Mouse (Mus musculus): Measurements from ENCODE around the gene Tle3. TPM values are rescaled to one million over a fixed set of nuclear protein-coding genes. Genes with fewer than 3 reads are reported as not detected.

Gene Tle3
- total RNA-seq, 1 experiment: 57.0 TPM

DNA sequence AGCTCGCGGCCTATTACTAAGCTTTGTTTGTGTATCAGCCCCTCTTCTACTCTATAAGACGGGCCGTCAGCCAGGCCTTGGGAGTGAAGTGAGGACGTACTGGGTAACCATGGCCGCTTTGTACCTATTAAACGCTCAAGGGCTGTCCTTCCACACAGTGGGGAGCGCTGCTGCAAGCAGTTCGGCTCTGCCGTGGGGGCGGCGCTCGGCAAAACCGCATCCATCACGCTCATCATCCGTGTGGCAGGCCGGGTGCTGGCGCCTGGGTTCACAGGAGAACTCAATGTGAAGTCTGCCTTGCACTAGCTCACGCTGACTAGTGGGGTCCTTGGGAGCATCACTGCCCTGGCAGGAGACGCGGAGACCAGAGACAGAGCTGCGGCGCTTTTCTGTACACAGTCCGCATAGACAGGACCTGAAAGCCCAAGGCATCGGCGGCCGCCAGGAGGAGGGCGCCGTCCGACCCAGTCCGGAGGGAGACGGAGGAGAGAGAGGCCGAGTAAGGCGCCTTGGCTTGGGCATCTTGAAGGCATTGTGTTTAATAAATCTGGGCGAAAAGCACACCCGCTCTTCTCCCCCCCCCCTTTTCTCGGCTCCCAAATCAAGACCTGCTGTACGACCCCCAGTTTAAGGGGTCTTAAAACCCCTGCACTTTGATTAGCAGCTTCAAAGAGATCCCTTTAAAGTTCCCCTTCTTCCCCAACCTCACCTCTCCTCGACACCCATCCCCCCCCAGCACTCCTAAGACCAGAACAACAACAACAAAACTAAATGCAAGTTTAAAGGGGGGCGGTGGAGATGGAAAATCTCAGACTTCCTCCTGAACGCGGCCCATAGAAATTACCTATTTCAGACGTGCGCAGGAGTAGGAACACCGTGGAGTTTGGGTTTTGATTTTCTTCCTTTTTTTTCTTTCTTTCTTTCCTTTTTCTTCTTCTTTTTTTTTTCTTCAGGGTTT, 2.6 kb upstream of the Tle3 start:
- in situ Hi-C loops (cut with MboI; ENCODE audit: low sequenced_read_pairs in 2 of 2, unreplicated experiment in 2 of 2): no loop called here
- peak overlapping the region; percentile 27; the same call in 1 of the 2 replicates for H3K9ac ChIP-seq (ENCODE audit: insufficient read depth, low read depth, low read length, poor library complexity, severe bottlenecking)
- H3K9me3 ChIP-seq (ENCODE audit: control insufficient read depth, insufficient read depth, low read depth, low read length): no peaks in the 10 kb centered on the region
- DNase-seq (ENCODE audit: low read depth, low spot score): no peak
- peaks cover 16 to 38% of the 10 kb centered on the region in 2 experiments for H3K4me1 ChIP-seq (ENCODE audit: control insufficient read depth in 2 of 2, insufficient read depth in 2 of 2, low read length in 2 of 2, poor library complexity in 1 of 2)
- no peaks in the 10 kb centered on the region; the same call in 1 of the 2 replicates for H3K36me3 ChIP-seq (ENCODE audit: control insufficient read depth, insufficient read depth, low read length, poor library complexity, severe bottlenecking)
- TF ChIP-seq MAFK (IDR thresholded peaks at IDR 0.05; ENCODE audit: insufficient read depth, low read depth, low read length): no peak
- TF ChIP-seq HCFC1 (IDR thresholded peaks at IDR 0.05; ENCODE audit: borderline replicate concordance, insufficient read depth, low read length): no peak
- no peak; the same call in 1 of the 2 replicates for TF ChIP-seq ZNF384 (IDR thresholded peaks at IDR 0.05; ENCODE audit: low read depth, low read length)
- H3K4me3 ChIP-seq (ENCODE audit: insufficient read depth in 1 of 2, low read depth in 1 of 2, low read length in 2 of 2, poor library complexity in 1 of 2, severe bottlenecking in 1 of 2): peak overlapping the region; percentile 38 to 53
- no peak overlapping the region for H3K27ac ChIP-seq (ENCODE audit: insufficient read depth, low read depth, low read length, poor library complexity, severe bottlenecking)

DNA sequence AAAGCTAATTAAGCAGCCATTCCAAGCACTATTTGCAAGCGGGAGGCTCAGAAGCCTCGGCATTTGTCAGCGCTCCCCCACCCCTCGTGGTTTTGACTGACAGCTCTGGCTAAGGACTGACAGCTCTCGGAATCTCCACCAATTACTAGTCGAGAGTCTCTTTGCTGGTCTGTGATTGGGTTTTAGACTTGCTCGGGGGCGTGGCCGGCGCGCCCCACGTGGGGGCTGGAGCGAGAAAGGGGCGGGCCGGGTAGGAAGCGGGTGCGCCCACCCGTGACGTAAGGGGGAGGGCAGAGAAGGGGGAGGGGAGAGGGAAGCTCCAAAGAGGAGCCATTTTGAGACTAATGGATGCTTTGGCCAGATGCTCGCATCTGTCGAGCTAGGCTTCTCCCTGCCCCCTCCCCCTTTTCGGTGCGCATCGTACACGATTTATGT, 1.7 kb upstream of the Tle3 start:
- in situ Hi-C loops (cut with MboI; ENCODE audit: low sequenced_read_pairs in 2 of 2, unreplicated experiment in 2 of 2): no loop called here

DNA sequence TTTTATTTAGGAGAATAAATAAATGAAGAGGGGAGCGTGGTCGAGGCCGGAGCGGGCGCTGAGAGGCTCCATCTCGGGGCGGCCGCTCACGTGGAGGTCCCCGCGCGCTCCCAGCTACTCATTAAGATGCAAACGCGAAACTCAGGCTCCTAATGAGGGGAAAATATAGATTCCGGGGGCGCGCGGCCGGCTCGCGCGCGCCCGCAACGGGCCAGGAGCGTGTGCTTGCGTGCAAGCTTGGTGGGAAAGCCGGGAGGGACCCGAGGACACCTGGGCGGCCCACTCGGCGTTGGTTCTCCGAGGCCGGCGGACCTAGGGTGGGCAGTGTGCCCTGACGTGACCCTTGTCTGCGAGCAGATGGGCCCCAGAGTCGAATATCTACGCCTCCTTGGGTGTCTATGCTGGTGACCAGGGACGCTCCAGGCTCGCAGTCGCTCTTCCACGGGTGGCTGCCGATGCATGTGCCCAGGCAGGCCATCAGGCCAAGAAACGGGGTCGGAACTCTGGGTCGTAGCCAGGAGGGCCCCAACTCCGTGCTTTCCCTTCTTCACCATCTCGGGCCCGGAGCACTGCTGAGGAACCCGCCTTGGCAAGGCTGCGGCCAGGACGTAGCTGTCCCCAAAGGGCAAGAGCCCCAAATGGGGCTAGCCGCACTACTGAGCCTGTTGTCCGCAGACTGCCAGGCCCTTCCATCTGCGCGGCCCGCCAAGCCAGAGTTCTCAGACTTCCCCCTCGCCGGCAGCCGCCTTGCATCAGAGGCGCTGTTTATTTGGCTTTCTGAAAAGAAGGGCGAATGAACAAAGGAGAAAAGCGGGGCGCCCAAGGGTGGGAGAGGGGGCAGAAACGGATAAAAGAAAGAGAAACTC, 1.0 kb upstream of the Tle3 start:
- H3K27ac ChIP-seq (ENCODE audit: insufficient read depth, low read depth, low read length, poor library complexity, severe bottlenecking): peak overlapping the region; percentile 31; the same call in 1 of the 2 replicates
- no peak for DNase-seq (ENCODE audit: low read depth, low spot score)
- in situ Hi-C loops (cut with MboI; ENCODE audit: low sequenced_read_pairs in 2 of 2, unreplicated experiment in 2 of 2): no loop called here
- peak overlapping the region; percentile 86 for H3K9ac ChIP-seq (ENCODE audit: insufficient read depth, low read depth, low read length, poor library complexity, severe bottlenecking)
- TF ChIP-seq ZNF384 (IDR thresholded peaks at IDR 0.05; ENCODE audit: low read depth, low read length): no peak
- no peak for TF ChIP-seq CHD2 (IDR thresholded peaks at IDR 0.05; ENCODE audit: low read depth, low read length)
- TF ChIP-seq MAFK (IDR thresholded peaks at IDR 0.05; ENCODE audit: insufficient read depth, low read depth, low read length): no peak
- no peak for TF ChIP-seq ZC3H11A (IDR thresholded peaks at IDR 0.05; ENCODE audit: borderline replicate concordance, low read depth, low read length)
- no peak for TF ChIP-seq HCFC1 (IDR thresholded peaks at IDR 0.05; ENCODE audit: borderline replicate concordance, insufficient read depth, low read length)
- H3K9me3 ChIP-seq (ENCODE audit: control insufficient read depth, insufficient read depth, low read depth, low read length): no peaks in the 10 kb centered on the region
- H3K36me3 ChIP-seq (ENCODE audit: control insufficient read depth, insufficient read depth, low read length, poor library complexity, severe bottlenecking): peaks cover 5% of the 10 kb centered on the region
- H3K4me3 ChIP-seq (ENCODE audit: insufficient read depth in 1 of 2, low read depth in 1 of 2, low read length in 2 of 2, poor library complexity in 1 of 2, severe bottlenecking in 1 of 2): peak overlapping the region; percentile 72 to 78
- peaks cover 11 to 34% of the 10 kb centered on the region in 2 experiments for H3K4me1 ChIP-seq (ENCODE audit: control insufficient read depth in 2 of 2, insufficient read depth in 2 of 2, low read length in 2 of 2, poor library complexity in 1 of 2)

More for the DNA sequence above, 1.7 kb upstream of the Tle3 start:
- peak; percentile 98 for DNase-seq (ENCODE audit: low read depth, low spot score)
- Histone ChIP-seq H3K4me1 (ENCODE audit: control insufficient read depth in 2 of 2, insufficient read depth in 2 of 2, low read length in 2 of 2, poor library complexity in 1 of 2) (peaks cover 16 to 38% of the 10 kb centered on the region in 2 experiments), H3K9me3 (ENCODE audit: control insufficient read depth, insufficient read depth, low read depth, low read length) (no peaks in the 10 kb centered on the region), H3K9ac (ENCODE audit: insufficient read depth, low read depth, low read length, poor library complexity, severe bottlenecking) (peak overlapping the region; percentile 86), H3K36me3 (ENCODE audit: control insufficient read depth, insufficient read depth, low read length, poor library complexity, severe bottlenecking) (peaks cover under 1% of the 10 kb centered on the region; the same call in 1 of the 2 replicates), H3K4me3 (ENCODE audit: insufficient read depth in 1 of 2, low read depth in 1 of 2, low read length in 2 of 2, poor library complexity in 1 of 2, severe bottlenecking in 1 of 2) (peak overlapping the region; percentile 72 to 78), H3K27ac (ENCODE audit: insufficient read depth, low read depth, low read length, poor library complexity, severe bottlenecking) (peak overlapping the region; percentile 31; the same call in 1 of the 2 replicates)
- TF ChIP-seq HCFC1 (IDR thresholded peaks at IDR 0.05; ENCODE audit: borderline replicate concordance, insufficient read depth, low read length) (no peak), ZC3H11A (IDR thresholded peaks at IDR 0.05; ENCODE audit: borderline replicate concordance, low read depth, low read length) (no peak), CHD2 (IDR thresholded peaks at IDR 0.05; ENCODE audit: low read depth, low read length) (peak; percentile 65)

DNA sequence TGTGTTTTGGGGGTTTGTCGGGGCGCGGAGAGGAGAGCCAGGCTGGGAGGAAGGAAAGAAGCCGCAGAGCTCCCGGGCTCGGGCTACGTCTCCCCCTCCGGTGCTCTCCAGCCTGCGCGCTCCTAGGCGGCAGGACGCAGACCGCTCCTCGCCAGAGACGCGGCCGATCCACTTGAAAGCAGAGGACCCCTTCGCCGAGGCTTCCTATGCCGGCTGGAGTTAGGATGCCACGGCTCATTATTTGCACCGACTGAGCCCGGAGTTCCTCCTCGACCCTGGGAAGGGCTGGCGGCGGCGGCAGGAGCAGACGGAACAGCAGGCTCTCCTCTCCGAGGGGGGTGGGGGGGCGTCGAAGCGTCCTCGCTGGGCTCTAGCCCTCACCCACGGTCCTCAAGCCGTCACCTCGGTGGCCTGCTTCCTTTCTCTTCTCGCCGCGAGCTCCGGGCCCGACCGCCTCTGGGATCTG, 377 bp downstream of the Tle3 start:
- in situ Hi-C loops (cut with MboI; ENCODE audit: low sequenced_read_pairs in 2 of 2, unreplicated experiment in 2 of 2): no loop called here
- DNase-seq (ENCODE audit: low read depth, low spot score): no peak
- TF ChIP-seq HCFC1 (IDR thresholded peaks at IDR 0.05; ENCODE audit: borderline replicate concordance, insufficient read depth, low read length): no peak
- TF ChIP-seq ZC3H11A (IDR thresholded peaks at IDR 0.05; ENCODE audit: borderline replicate concordance, low read depth, low read length): no peak
- TF ChIP-seq MAFK (IDR thresholded peaks at IDR 0.05; ENCODE audit: insufficient read depth, low read depth, low read length): no peak
- peaks cover 5 to 29% of the 10 kb centered on the region in 2 experiments for H3K4me1 ChIP-seq (ENCODE audit: control insufficient read depth in 2 of 2, insufficient read depth in 2 of 2, low read length in 2 of 2, poor library complexity in 1 of 2)
- H3K9ac ChIP-seq (ENCODE audit: insufficient read depth, low read depth, low read length, poor library complexity, severe bottlenecking): peak overlapping the region; percentile 86
- H3K27ac ChIP-seq (ENCODE audit: insufficient read depth, low read depth, low read length, poor library complexity, severe bottlenecking): no peak overlapping the region; the same call in 1 of the 2 replicates
- H3K9me3 ChIP-seq (ENCODE audit: control insufficient read depth, insufficient read depth, low read depth, low read length): no peaks in the 10 kb centered on the region
- H3K4me3 ChIP-seq (ENCODE audit: insufficient read depth in 1 of 2, low read depth in 1 of 2, low read length in 2 of 2, poor library complexity in 1 of 2, severe bottlenecking in 1 of 2): peak overlapping the region; percentile 88 to 89
- peaks cover 11% of the 10 kb centered on the region for H3K36me3 ChIP-seq (ENCODE audit: control insufficient read depth, insufficient read depth, low read length, poor library complexity, severe bottlenecking)

All from ES-E14 (cell line).